8 mouse cellular contexts compared by ENCODE assay signal in the genomic region with DNA sequence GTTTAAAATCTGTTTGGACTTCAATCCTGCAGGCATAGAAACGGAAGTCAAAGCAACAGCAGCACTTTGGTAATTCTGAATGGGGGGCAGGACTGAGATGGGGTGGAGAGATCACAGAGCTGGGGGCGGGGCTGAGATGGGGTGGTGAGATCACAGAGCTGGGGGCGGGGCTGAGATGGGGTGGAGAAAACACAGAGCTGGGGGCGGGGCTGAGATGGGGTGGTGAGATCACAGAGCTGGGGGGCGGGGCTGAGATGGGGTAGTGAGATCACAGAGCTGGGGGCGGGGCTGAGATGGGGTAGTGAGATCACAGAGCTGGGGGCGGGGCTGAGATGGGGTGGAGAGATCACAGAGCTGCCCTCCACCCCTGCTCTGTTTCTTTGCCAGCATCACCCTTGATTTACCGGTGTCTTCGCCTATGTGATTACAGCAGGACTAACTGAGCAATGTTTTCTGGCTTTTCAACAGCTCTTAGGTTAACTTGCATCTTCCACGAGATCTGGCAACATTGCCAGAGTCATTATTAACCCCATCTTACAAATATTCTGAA. TPM values are rescaled to one million over a fixed set of nuclear protein-coding genes. Genes with fewer than 3 reads are reported as not detected.
DNase-seq lines count a peak whose midpoint lies in the region; ATAC-seq and TF ChIP-seq lines count a peak whose summit lies in the region.

No protein-coding gene starts in this region.

- H3K27ac ChIP-seq in testis, adult 2 months (ENCODE audit: control insufficient read depth, insufficient read depth, low read depth, low read length) = peak overlapping the region; percentile 73
- no peak overlapping the region for H3K27ac ChIP-seq in embryonic facial prominence, embryonic 12.5 days
- no peak overlapping the region for H3K27ac ChIP-seq in limb, embryonic 13.5 days
- H3K27ac ChIP-seq in neural tube, embryonic 13.5 days (replicated peaks) = 0 out of 2 replicates have a peak overlapping the region, but pooled peaks have one; percentile 18

- H3K9ac ChIP-seq in embryonic facial prominence, embryonic 12.5 days = no peak overlapping the region
- no peak overlapping the region for H3K9ac ChIP-seq in limb, embryonic 13.5 days
- no peak overlapping the region for H3K9ac ChIP-seq in neural tube, embryonic 13.5 days

- WGBS in embryonic facial prominence, embryonic 12.5 days = 10% methylated on average over 10 of the region's 10 CpGs
- WGBS in limb, embryonic 13.5 days = 7% methylated on average over 9 of the region's 10 CpGs
- 9% methylated on average over 8 of the region's 10 CpGs for WGBS in neural tube, embryonic 13.5 days

- ATAC-seq in embryonic facial prominence, embryonic 12.5 days (ENCODE audit: insufficient number of reproducible peaks, insufficient read depth, low FRiP score, low TSS enrichment) = no peak
- no peak for ATAC-seq in limb, embryonic 13.5 days (ENCODE audit: low FRiP score, low read depth)
- ATAC-seq in neural tube, embryonic 13.5 days (ENCODE audit: low read depth) = no peak

- no peak for TF ChIP-seq CTCF in testis, adult 2 months (IDR thresholded peaks at IDR 0.05; ENCODE audit: control insufficient read depth, insufficient read depth, insufficient replicate concordance, low read depth, low read length)

- 0 out of 2 replicates have a peak overlapping the region, but pooled peaks have one; percentile 5 for H3K4me2 ChIP-seq in embryonic facial prominence, embryonic 12.5 days (replicated peaks)
- H3K4me2 ChIP-seq in limb, embryonic 13.5 days (replicated peaks) = peak overlapping the region; percentile 14
- H3K4me2 ChIP-seq in neural tube, embryonic 13.5 days = peak overlapping the region; percentile 27

- H3K9me3 ChIP-seq in embryonic facial prominence, embryonic 12.5 days = no peaks in the 10 kb centered on the region
- H3K9me3 ChIP-seq in limb, embryonic 13.5 days = no peaks in the 10 kb centered on the region
- no peaks in the 10 kb centered on the region for H3K9me3 ChIP-seq in neural tube, embryonic 13.5 days

- H3K36me3 ChIP-seq in testis, adult 2 months (ENCODE audit: control insufficient read depth, insufficient read depth, low read length) = no peaks in the 10 kb centered on the region
- no peaks in the 10 kb centered on the region for H3K36me3 ChIP-seq in embryonic facial prominence, embryonic 12.5 days
- no peaks in the 10 kb centered on the region for H3K36me3 ChIP-seq in limb, embryonic 13.5 days
- H3K36me3 ChIP-seq in neural tube, embryonic 13.5 days = no peaks in the 10 kb centered on the region

- H3K4me3 ChIP-seq in testis, adult 2 months (ENCODE audit: control insufficient read depth, low read depth, low read length) = peak overlapping the region; percentile 73
- H3K4me3 ChIP-seq in embryonic facial prominence, embryonic 12.5 days = no peak overlapping the region
- H3K4me3 ChIP-seq in limb, embryonic 13.5 days = no peak overlapping the region
- H3K4me3 ChIP-seq in neural tube, embryonic 13.5 days = no peak overlapping the region

- H3K4me1 ChIP-seq in testis, adult 2 months (ENCODE audit: control insufficient read depth, insufficient read depth, low read length) = peaks cover 12% of the 10 kb centered on the region
- 0 out of 2 replicates have a peak, but pooled peaks cover 3% of the 10 kb centered on the region for H3K4me1 ChIP-seq in embryonic facial prominence, embryonic 12.5 days
- H3K4me1 ChIP-seq in limb, embryonic 13.5 days = peaks cover 26% of the 10 kb centered on the region
- H3K4me1 ChIP-seq in neural tube, embryonic 13.5 days (replicated peaks) = peaks cover 28% of the 10 kb centered on the region

- TF ChIP-seq POLR2A in testis, adult 2 months (IDR thresholded peaks at IDR 0.05; ENCODE audit: control insufficient read depth, low read depth, low read length) = peak; percentile 52; the same call in 1 of the 2 replicates

- no peaks in the 10 kb centered on the region for H3K27me3 ChIP-seq in testis, adult 2 months (ENCODE audit: control insufficient read depth, insufficient read depth, low read length)
- H3K27me3 ChIP-seq in embryonic facial prominence, embryonic 12.5 days = peaks cover 13% of the 10 kb centered on the region; the same call in 1 of the 2 replicates
- peaks cover 12% of the 10 kb centered on the region for H3K27me3 ChIP-seq in limb, embryonic 13.5 days
- peaks cover 14% of the 10 kb centered on the region for H3K27me3 ChIP-seq in neural tube, embryonic 13.5 days

- DNase-seq in testis, postnatal 10 days (ENCODE audit: low spot score) = no peak
- no peak for DNase-seq in right cerebral cortex, postnatal 4 days
- DNase-seq in cerebellum, adult 11-12 months = no peak
- DNase-seq in cerebellum, adult 9-10 months = no peak

RNA-seq across cellular contexts. Expression of a gene that starts 30.9 kb away (rescaled TPM):
- polyA plus RNA-seq in testis, adult 2 months (2012; rRNA removed) = 0.20 and 0.40 TPM in 2 replicates
- 0.06 and 0.13 TPM in 2 replicates for polyA plus RNA-seq in embryonic facial prominence, embryonic 12.5 days (2016; fragmentation: Nextera tagmentation; extraction: Ambion mirVana)
- polyA plus RNA-seq in limb, embryonic 13.5 days (2015; fragmentation: Nextera tagmentation; extraction: Ambion mirVana) = 0.10 and 0.14 TPM in 2 replicates
- 0.45 and 0.85 TPM in 2 replicates for polyA plus RNA-seq in neural tube, embryonic 13.5 days (2015; fragmentation: Nextera tagmentation; extraction: Ambion mirVana)

Comparison
In these comparisons a context has a peak if more than half of its experiments do, and no peak if none do; other contexts are left out.
1. H3K27ac ChIP-seq: peak in testis, adult 2 months (single experiment) and neural tube, embryonic 13.5 days (single experiment); none in embryonic facial prominence, embryonic 12.5 days (single experiment) and limb, embryonic 13.5 days (single experiment).
2. Peak in every context shown above with its lines, with median percentiles within 50 percentile points of each other: H3K4me2 ChIP-seq.